ENCODE assay signal across 8 mouse cellular contexts in genomic region chr9:72275979-72276500, GRCm38 (mm10). TPM values are rescaled to one million over a fixed set of nuclear protein-coding genes. Genes with fewer than 3 reads are reported as not detected.
DNase-seq lines count a peak whose midpoint lies in the region; ATAC-seq and TF ChIP-seq lines count a peak whose summit lies in the region.

No protein-coding gene starts in this region.

- H3K4me2 ChIP-seq in heart, embryonic 11.5 days = peak overlapping the region; percentile 73
- H3K4me2 ChIP-seq in hindbrain, embryonic 15.5 days = peak overlapping the region; percentile 67
- H3K4me2 ChIP-seq in midbrain, embryonic 12.5 days (replicated peaks) = peak overlapping the region; percentile 69

- peak overlapping the region; percentile 72 for H3K4me3 ChIP-seq in heart, embryonic 11.5 days (ENCODE audit: low read depth, low read length)
- peak overlapping the region; percentile 85 for H3K4me3 ChIP-seq in E14TG2a.4 (replicated peaks; ENCODE audit: low read length)
- peak overlapping the region; percentile 89 for H3K4me3 ChIP-seq in cortical plate, adult 2 months (ENCODE audit: insufficient read depth, low read length)
- peak overlapping the region; percentile 60 for H3K4me3 ChIP-seq in hindbrain, embryonic 15.5 days
- H3K4me3 ChIP-seq in midbrain, embryonic 12.5 days = peak overlapping the region; percentile 72

- no peak for ATAC-seq in heart, embryonic 11.5 days (replicated peaks; ENCODE audit: insufficient number of reproducible peaks, low FRiP score, low TSS enrichment)
- no peak for ATAC-seq in hindbrain, embryonic 15.5 days (ENCODE audit: low FRiP score, low read depth)
- ATAC-seq in midbrain, embryonic 12.5 days (ENCODE audit: low FRiP score, low read depth) = no peak

- no peak for TF ChIP-seq CTCF in E14TG2a.4 (conservative IDR thresholded peaks at IDR 0.05; ENCODE audit: low read length)
- TF ChIP-seq CTCF in cortical plate, adult 2 months (IDR thresholded peaks at IDR 0.05; ENCODE audit: extremely low read depth, insufficient read depth, low read length) = no peak

- intact Hi-C loops in gastrocnemius, postnatal 36 days (cut with DNase I) = no loop called here

- H3K27me3 ChIP-seq in heart, embryonic 11.5 days (ENCODE audit: control insufficient read depth, insufficient read depth, low read length) = no peaks in the 10 kb centered on the region
- H3K27me3 ChIP-seq in E14TG2a.4 (ENCODE audit: insufficient read depth, low read length) = no peaks in the 10 kb centered on the region
- H3K27me3 ChIP-seq in hindbrain, embryonic 15.5 days = no peaks in the 10 kb centered on the region
- peaks cover 3% of the 10 kb centered on the region; the same call in 1 of the 2 replicates for H3K27me3 ChIP-seq in midbrain, embryonic 12.5 days

- DNase-seq in heart, adult 8-10 months (ENCODE audit: low spot score) = no peak
- DNase-seq in gastrocnemius, postnatal 36 days = no peak
- no peak for DNase-seq in spleen, postnatal 14 days (ENCODE audit: low spot score in 2 of 2)

- peak overlapping the region; percentile 98; the same call in 1 of the 2 replicates for H3K27ac ChIP-seq in heart, embryonic 11.5 days (ENCODE audit: low read depth, low read length)
- peak overlapping the region; percentile 84; the same call in 1 of the 2 replicates for H3K27ac ChIP-seq in cortical plate, adult 2 months (ENCODE audit: insufficient read depth, low read length)
- H3K27ac ChIP-seq in hindbrain, embryonic 15.5 days (replicated peaks) = peak overlapping the region; percentile 98
- peak overlapping the region; percentile 99 for H3K27ac ChIP-seq in midbrain, embryonic 12.5 days (replicated peaks)

- H3K9ac ChIP-seq in heart, embryonic 11.5 days (ENCODE audit: low read depth, low read length) = peak overlapping the region; percentile 99
- H3K9ac ChIP-seq in hindbrain, embryonic 15.5 days = peak overlapping the region; percentile 81
- H3K9ac ChIP-seq in midbrain, embryonic 12.5 days (replicated peaks) = peak overlapping the region; percentile 92

- 34% methylated on average over 8 of the region's 8 CpGs for WGBS in heart, embryonic 11.5 days (ENCODE audit: insufficient replicate concordance)
- 23% methylated on average over 8 of the region's 8 CpGs for WGBS in hindbrain, embryonic 15.5 days
- WGBS in midbrain, embryonic 12.5 days = 56% methylated on average over 8 of the region's 8 CpGs

- H3K9me3 ChIP-seq in heart, embryonic 11.5 days (replicated peaks; ENCODE audit: control insufficient read depth, low read length) = no peaks in the 10 kb centered on the region
- peaks cover 32% of the 10 kb centered on the region for H3K9me3 ChIP-seq in E14TG2a.4 (ENCODE audit: low read length)
- H3K9me3 ChIP-seq in hindbrain, embryonic 15.5 days = no peaks in the 10 kb centered on the region
- peaks cover 6% of the 10 kb centered on the region; the same call in 1 of the 2 replicates for H3K9me3 ChIP-seq in midbrain, embryonic 12.5 days

- TF ChIP-seq POLR2A in cortical plate, adult 2 months (IDR thresholded peaks at IDR 0.05; ENCODE audit: extremely low read depth, insufficient read depth, low read length) = no peak

- H3K4me1 ChIP-seq in heart, embryonic 11.5 days (ENCODE audit: control insufficient read depth, insufficient read depth, low read length) = peaks cover 6% of the 10 kb centered on the region; the same call in 1 of the 2 replicates
- peaks cover 37% of the 10 kb centered on the region for H3K4me1 ChIP-seq in E14TG2a.4 (replicated peaks; ENCODE audit: low read depth, low read length)
- H3K4me1 ChIP-seq in cortical plate, adult 2 months (ENCODE audit: control insufficient read depth, insufficient read depth, low read length) = peaks cover 2% of the 10 kb centered on the region; the same call in 1 of the 2 replicates
- H3K4me1 ChIP-seq in hindbrain, embryonic 15.5 days (replicated peaks) = peaks cover 17% of the 10 kb centered on the region
- peaks cover 10% of the 10 kb centered on the region for H3K4me1 ChIP-seq in midbrain, embryonic 12.5 days

- H3K36me3 ChIP-seq in heart, embryonic 11.5 days (ENCODE audit: control insufficient read depth, insufficient read depth, low read length) = no peaks in the 10 kb centered on the region
- H3K36me3 ChIP-seq in E14TG2a.4 (ENCODE audit: insufficient read depth, low read length) = 0 out of 2 replicates have a peak, but pooled peaks cover 4% of the 10 kb centered on the region
- H3K36me3 ChIP-seq in hindbrain, embryonic 15.5 days = no peaks in the 10 kb centered on the region
- H3K36me3 ChIP-seq in midbrain, embryonic 12.5 days = no peaks in the 10 kb centered on the region

RNA-seq across cellular contexts. Expression of gene Zfp280d, which starts 1.4 kb away (rescaled TPM):
- 29.8 and 31.1 TPM in 2 replicates for polyA plus RNA-seq in heart, embryonic 11.5 days (2014; fragmentation: Nextera tagmentation; extraction: Ambion mirVana)
- total RNA-seq in heart, adult 8-10 months (2022) = 10 to 100 TPM; 13.9 to 23.0 (median 20.5) TPM
- 51.2 and 58.3 TPM in 2 replicates for polyA plus RNA-seq in cortical plate, adult 2 months (2012; rRNA removed)
- 35.1 and 36.0 TPM in 2 replicates for polyA plus RNA-seq in hindbrain, embryonic 15.5 days (2015; fragmentation: Nextera tagmentation; extraction: Ambion mirVana)
- 63.8 and 64.8 TPM in 2 replicates for polyA plus RNA-seq in midbrain, embryonic 12.5 days (2016; fragmentation: Nextera tagmentation; extraction: Ambion mirVana)
- 10 to 100 TPM; 12.2 to 16.0 TPM for total RNA-seq in gastrocnemius, postnatal 36 days (2021)
